Mouse (Mus musculus) olfactory bulb, adult 2 months (tissue): Measurements from ENCODE around the gene Hes2. TPM values are rescaled to one million over a fixed set of nuclear protein-coding genes. Genes with fewer than 3 reads are reported as not detected.
A peak's percentile ranks its signal among the peaks of the same experiment; 100 is the strongest.

Source experiments
- H3K27ac ChIP-seq: fragments of 200-500 bp; 2 replicates; pipeline ENCODE4 v1.5.1; 2012; ENCODE audit warnings: low read depth, low read length; ENCODE audit not compliant: insufficient read depth
- H3K4me1 ChIP-seq: fragments of 200-500 bp; 2 replicates; pipeline ENCODE4 v1.6.1; 2012; ENCODE audit warnings: low read length; ENCODE audit not compliant: control insufficient read depth, insufficient read depth
- H3K4me3 ChIP-seq: fragments of 200-500 bp; 2 replicates; pipeline ENCODE4 v1.5.1; 2012; ENCODE audit warnings: mild to moderate bottlenecking, low read depth, low read length, moderate library complexity; ENCODE audit not compliant: insufficient read depth
- CTCF ChIP-seq: fragments of 200-500 bp; IDR thresholded peaks from 2 replicates; pipeline ENCODE4 v1.5.1; 2012; ENCODE audit warnings: low read depth, mild to moderate bottlenecking, low read length, moderate library complexity; ENCODE audit not compliant: insufficient read depth
- POLR2A ChIP-seq: fragments of 200-500 bp; IDR thresholded peaks from 2 replicates; pipeline ENCODE4 v1.6.1; 2012; ENCODE audit warnings: mild to moderate bottlenecking, low read depth, low read length, moderate library complexity; ENCODE audit not compliant: insufficient read depth
- WGBS: fragments of 180-500 bp; shearing (Covaris S2); methylation state at CpG from one replicate; pipeline ENCODE4 v1.1.7; 2018; 5-methylcytosine and 5-hydroxymethylcytosine counted together
- polyA plus RNA-seq: library from polyadenylated mRNA; stranded (reverse); fragments of >200 nt; gene quantifications from 2 replicates; pipeline ENCODE4 v1.2.4, GENCODE M21; 2012; ENCODE audit warnings: low replicate concordance; ENCODE audit not compliant: missing spikeins, insufficient read depth, insufficient read length

Hes2 gene
- polyA plus RNA-seq = not detected in 2 replicates

DNA sequence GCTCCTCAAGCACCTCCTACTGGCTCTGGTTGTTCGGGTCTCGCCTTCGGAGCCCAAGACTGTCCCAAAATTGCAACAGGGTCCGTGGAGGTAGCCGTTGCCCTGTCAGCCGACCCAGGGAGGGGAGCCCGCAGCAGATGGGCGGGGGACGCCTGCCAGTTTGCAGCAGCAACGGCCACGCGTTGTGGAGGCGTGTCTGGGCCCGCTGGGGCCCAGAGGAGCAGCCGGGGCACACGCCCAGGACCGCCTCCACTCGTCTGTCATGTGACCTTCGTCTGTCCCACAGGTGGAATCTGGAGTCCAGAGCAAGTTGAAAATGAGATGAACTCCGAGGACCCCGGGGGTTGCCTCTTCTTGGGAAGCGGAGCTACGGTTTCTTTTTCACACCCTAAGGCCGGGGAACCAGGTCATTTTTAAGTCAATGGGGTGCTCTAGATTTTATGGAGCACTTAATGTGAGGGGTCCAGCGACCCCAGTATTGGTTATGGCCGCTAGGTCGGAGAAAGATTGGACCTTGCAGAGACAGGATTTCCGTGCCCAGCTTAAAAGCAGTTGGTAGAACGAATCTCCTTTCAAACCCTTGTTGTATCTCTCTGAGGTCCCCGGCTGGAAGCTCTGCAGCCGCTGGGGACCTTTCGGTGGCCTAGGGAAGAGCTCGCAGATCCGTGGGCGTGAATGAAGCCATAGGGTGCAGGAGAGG lies at the start of gene Hes2:
Gene Hes2, plus strand, starts transcription at position 283 of the 700 bp plus-strand sequence.
- H3K4me3 ChIP-seq = no peak within 1 kb of the TSS
- peaks cover 16% of the 10 kb centered on the region for H3K4me1 ChIP-seq
- TF ChIP-seq CTCF (no peak), POLR2A (no peak)
- no peak within 1 kb of the TSS for H3K27ac ChIP-seq
- 7% methylated on average over 35 of the region's 35 CpGs for WGBS

DNA sequence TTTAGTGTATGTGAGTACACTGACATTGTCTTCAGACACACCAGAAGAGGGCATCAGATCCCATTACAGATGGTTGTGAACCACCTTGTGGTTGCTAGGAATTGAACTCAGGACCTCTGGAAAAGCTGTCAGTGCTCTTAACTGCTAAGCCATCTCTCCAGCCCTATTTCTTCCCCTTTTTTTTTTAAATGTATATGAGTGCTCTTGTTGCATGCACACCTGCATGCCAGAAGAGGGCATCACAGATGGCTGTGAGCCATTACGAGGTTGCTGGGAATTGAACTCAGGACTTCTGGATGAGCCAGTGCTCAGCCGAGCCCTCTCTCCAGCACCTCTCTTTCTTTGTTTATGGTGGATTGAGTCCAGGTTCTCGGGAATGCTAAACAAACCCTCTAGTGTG lies 49.2 kb upstream of the Hes2 start:
- Histone ChIP-seq H3K4me1 (peaks cover 14% of the 10 kb centered on the region), H3K4me3 (no peak overlapping the region), H3K27ac (no peak overlapping the region)
- TF ChIP-seq POLR2A = no peak
- TF ChIP-seq CTCF = no peak
- 76% methylated on average over 3 of the region's 3 CpGs for WGBS

DNA sequence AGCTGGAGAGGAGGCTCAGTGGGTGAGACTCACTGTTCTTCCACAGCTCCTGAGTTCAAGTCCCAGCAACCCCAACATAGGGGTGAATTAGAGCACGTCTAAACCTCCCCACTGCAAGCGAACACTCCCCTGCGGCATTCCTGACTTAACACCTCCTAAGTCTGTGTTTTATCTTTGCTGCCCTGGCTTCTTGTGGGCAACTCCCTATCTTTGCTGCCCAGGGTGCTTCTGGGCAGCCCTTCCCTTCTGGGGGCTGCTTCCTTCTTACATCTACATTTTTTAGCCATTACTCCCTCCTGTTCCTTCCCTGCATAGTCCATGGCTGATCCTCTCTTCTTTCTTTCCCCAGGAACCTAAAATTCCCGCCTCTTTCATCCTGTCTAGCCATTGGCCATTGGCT lies 48.0 kb upstream of the Hes2 start:
- H3K4me1 ChIP-seq = peaks cover 16% of the 10 kb centered on the region
- no peak for TF ChIP-seq POLR2A
- TF ChIP-seq CTCF = no peak
- no peak overlapping the region for H3K27ac ChIP-seq
- no peak overlapping the region for H3K4me3 ChIP-seq
- over 99% methylated on average over 4 of the region's 4 CpGs for WGBS

DNA sequence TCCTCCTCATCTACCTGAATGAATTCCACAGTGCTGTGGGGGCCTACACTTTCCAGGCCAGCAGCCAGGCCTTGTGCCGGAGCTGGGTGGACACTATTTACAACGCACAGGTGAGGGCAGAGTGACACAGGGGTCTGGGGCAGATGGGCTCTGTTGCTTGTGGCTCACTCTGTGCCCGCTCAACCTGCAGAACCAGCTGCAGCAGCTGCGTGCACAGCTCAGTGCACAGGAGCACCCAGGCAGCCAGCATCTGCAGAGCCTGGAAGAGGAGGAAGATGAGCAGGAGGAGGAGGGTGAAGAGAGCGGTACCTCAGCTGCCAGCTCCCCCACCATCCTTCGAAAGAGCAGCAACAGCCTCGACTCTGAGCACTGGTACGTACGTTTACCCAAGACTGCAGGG lies 46.3 kb upstream of the Hes2 start:
- Histone ChIP-seq H3K4me3 (no peak overlapping the region), H3K27ac (no peak overlapping the region), H3K4me1 (peaks cover 19% of the 10 kb centered on the region)
- 86% methylated on average over 9 of the region's 9 CpGs for WGBS
- TF ChIP-seq POLR2A = no peak
- no peak for TF ChIP-seq CTCF

DNA sequence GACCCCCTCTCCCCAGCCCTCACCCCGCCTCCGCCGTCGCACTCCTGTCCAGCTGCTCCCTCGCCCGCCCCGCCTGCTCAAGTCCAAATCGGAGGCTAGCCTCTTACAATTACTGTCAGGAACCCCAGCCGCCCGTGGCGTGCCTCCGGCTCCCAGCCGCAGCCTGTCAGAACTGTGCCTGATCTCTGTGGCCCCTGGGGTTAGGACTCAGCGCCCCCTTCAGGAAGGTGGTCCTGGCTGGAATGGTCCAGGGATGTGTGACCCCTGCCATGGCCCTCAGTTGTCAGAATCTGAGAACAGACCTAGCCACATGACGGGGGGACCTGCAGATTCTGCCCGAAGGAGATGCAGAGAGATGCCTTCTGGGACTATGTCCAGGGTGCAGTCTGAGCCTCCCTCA lies 44.6 kb upstream of the Hes2 start:
- H3K27ac ChIP-seq = no peak overlapping the region
- WGBS = 78% methylated on average over 16 of the region's 16 CpGs
- peaks cover 7% of the 10 kb centered on the region for H3K4me1 ChIP-seq
- TF ChIP-seq POLR2A (no peak), CTCF (no peak)
- no peak overlapping the region for H3K4me3 ChIP-seq

DNA sequence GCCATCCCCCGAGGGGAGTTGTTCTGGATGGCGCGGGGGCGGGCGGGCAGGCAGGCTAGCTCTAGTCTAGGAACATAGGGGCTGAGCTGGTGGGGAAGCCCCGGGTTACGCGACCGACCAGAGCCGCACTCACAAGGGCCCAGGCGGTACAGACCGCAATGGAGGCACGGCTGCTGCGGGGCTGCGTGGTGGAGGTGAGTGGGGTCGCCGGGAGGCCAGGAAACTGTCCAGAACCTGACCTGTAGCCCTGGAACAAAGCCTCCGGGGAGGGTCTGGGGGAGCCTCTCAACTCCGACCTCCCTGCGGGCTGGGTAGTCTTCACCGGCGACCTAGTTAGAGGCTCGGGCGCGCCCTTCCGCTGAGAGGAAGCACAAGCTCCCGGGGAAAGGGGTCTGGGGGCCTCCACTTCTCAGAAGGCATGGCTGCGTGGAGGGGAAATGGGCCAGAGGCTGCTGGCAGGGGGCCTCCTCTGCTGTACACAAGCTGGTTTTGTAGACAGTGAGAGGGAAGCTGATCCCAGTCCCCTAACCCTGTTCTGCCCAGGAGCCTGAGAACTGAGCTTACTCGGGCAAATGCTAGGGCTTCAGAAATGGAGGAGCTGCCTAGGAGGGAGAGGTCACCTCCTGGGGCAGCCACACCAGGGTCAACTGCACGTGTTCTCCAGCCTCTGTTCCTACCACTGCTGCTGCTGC lies 42.6 kb upstream of the Hes2 start, which contains the start of gene Tnfrsf25:
Gene Tnfrsf25, plus strand, starts transcription at position 14 of the 692 bp plus-strand sequence.
- H3K4me3 ChIP-seq = no peak within 1 kb of the TSS

DNA sequence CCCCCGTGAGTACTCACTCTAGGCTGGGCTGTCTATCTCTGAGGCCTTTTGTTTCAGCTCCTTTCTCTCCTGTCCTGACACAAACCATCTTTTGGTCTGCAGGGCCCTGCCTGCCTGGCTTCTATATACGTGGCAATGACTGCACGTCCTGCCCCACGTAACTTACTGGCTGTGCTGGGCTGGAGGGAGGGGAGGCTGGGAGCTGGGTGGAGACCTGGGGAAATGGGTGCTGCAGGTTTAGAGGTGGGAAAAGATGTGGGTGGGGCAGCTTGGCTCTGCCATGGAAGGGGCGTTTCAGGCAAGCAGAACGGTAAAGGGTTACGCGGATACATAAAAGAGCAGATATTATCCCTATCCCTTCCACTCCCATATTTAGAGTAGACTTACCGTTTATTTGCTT lies 41.1 kb upstream of the Hes2 start:
- Histone ChIP-seq H3K4me1 (peaks cover 25% of the 10 kb centered on the region), H3K27ac (no peak overlapping the region), H3K4me3 (no peak overlapping the region)
- WGBS = 87% methylated on average over 9 of the region's 9 CpGs
- TF ChIP-seq CTCF (no peak), POLR2A (no peak)

More for the DNA sequence above, 42.6 kb upstream of the Hes2 start, which contains the start of gene Tnfrsf25:
- no peak within 1 kb of the TSS for H3K27ac ChIP-seq
- no peak for TF ChIP-seq CTCF
- no peak for TF ChIP-seq POLR2A
- peaks cover 23% of the 10 kb centered on the region for H3K4me1 ChIP-seq
- WGBS = 19% methylated on average over 30 of the region's 30 CpGs

DNA sequence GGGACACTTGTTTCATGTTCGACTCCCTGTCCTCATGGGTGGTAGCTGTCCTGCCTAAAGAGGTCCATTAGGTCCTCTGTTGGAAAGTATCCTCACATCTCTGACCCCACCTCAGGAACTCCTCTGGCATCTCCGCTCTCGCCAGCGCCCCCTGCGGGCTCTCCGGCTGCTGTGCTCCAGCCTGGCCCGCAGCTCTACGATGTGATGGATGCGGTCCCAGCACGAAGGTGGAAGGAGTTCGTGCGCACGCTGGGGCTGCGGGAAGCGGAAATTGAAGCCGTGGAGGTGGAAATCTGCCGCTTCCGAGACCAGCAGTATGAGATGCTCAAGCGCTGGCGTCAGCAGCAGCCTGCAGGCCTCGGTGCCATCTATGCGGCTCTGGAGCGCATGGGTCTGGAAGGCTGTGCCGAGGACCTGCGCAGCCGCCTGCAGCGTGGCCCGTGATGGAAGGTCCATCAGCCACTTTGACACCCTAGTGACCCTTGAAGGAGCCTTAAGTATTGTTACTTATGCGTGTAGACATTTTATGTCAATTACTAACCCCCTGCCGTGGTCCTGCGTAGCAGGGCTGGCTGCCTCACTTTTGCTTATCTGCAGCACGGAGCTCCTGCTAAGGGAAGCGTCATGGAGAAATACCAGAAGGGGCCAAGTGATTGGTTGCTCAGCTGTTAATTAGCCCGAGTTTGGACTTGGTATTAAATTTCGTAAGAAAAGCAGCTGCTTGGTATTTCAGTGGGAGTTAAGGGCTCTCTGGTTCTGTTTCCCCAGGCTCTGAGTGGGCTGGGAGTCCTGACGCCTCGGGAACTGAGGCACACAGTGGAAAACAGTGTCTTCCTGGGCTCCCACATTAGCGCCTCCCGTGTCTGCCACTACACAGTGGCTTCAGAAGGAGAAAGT lies 39.0 kb upstream of the Hes2 start:
- peak overlapping the region; percentile 1; the same call in 1 of the 2 replicates for H3K4me3 ChIP-seq
- WGBS = 13% methylated on average over 39 of the region's 39 CpGs
- H3K27ac ChIP-seq = no peak overlapping the region

More for the DNA sequence above, 39.0 kb upstream of the Hes2 start:
- TF ChIP-seq POLR2A (no peak), CTCF (peak; percentile 61)
- H3K4me1 ChIP-seq = peaks cover 25% of the 10 kb centered on the region
